Mouse (Mus musculus) ES-E14 (cell line): ENCODE results near the gene Rnf180. TPM values are rescaled to one million over a fixed set of nuclear protein-coding genes. Genes with fewer than 3 reads are reported as not detected.

Experiments
- DNase-seq: peaks from one replicate; pipeline ENCODE4 v3.0.0-alpha.2; 2013; ENCODE audit warnings: low read depth, low spot score
- H3K27ac ChIP-seq: 2 replicates; pipeline ENCODE4 v1.5.1; 2012; ENCODE audit warnings: low read depth, mild to moderate bottlenecking, low read length, moderate library complexity, mixed read lengths; ENCODE audit not compliant: poor library complexity, insufficient read depth, severe bottlenecking
- H3K36me3 ChIP-seq: 2 replicates; pipeline ENCODE4 v1.6.1; 2012; ENCODE audit warnings: mild to moderate bottlenecking, low read length, moderate library complexity, mixed read lengths; ENCODE audit not compliant: control insufficient read depth, poor library complexity, insufficient read depth, severe bottlenecking
- H3K4me1 ChIP-seq, 2 experiments: fragments of 150-350 bp in 1 of 2; sonication (generic) in 1 of 2; 2 replicates each; pipeline ENCODE4 v1.6.1; 2012; ENCODE audit warnings: low read length in 2 of 2, mild to moderate bottlenecking in 1 of 2, mixed read lengths in 1 of 2; ENCODE audit not compliant: control insufficient read depth in 2 of 2, insufficient read depth in 2 of 2, poor library complexity in 1 of 2
- H3K4me3 ChIP-seq, 2 experiments: fragments of 150-350 bp in 1 of 2; sonication (generic) in 1 of 2; 2 replicates each; pipeline ENCODE4 v1.5.1; 2012; ENCODE audit warnings: low read length in 2 of 2, low read depth in 1 of 2, mild to moderate bottlenecking in 1 of 2, mixed read lengths in 1 of 2; ENCODE audit not compliant: insufficient read depth in 1 of 2, poor library complexity in 1 of 2, severe bottlenecking in 1 of 2
- H3K9ac ChIP-seq: 2 replicates; pipeline ENCODE4 v1.6.1; 2012; ENCODE audit warnings: low read depth, mild to moderate bottlenecking, low read length, mixed read lengths; ENCODE audit not compliant: poor library complexity, insufficient read depth, severe bottlenecking
- H3K9me3 ChIP-seq: fragments of 150-350 bp; sonication (generic); 2 replicates; pipeline ENCODE4 v1.6.1; 2012; ENCODE audit warnings: low read depth, mild to moderate bottlenecking, low read length; ENCODE audit not compliant: control insufficient read depth, insufficient read depth
- CHD2 ChIP-seq: IDR thresholded peaks from 2 replicates; pipeline ENCODE4 v1.6.1; 2014; ENCODE audit warnings: mild to moderate bottlenecking, low read depth, low read length, inconsistent platforms
- HCFC1 ChIP-seq: IDR thresholded peaks from 2 replicates; pipeline ENCODE4 v1.6.1; 2012; ENCODE audit warnings: low read length, inconsistent platforms, borderline replicate concordance; ENCODE audit not compliant: insufficient read depth
- MAFK ChIP-seq: IDR thresholded peaks from 2 replicates; pipeline ENCODE4 v1.6.1; 2014; ENCODE audit warnings: mild to moderate bottlenecking, low read depth, low read length, inconsistent platforms; ENCODE audit not compliant: insufficient read depth
- ZC3H11A ChIP-seq: IDR thresholded peaks from 2 replicates; pipeline ENCODE4 v1.6.1; 2012; ENCODE audit warnings: low read depth, mild to moderate bottlenecking, inconsistent platforms, low read length, borderline replicate concordance
- ZNF384 ChIP-seq: IDR thresholded peaks from 2 replicates; pipeline ENCODE4 v1.6.1; 2012; ENCODE audit warnings: low read depth, low read length, inconsistent platforms
- in situ Hi-C, 2 experiments: fragments of 600-800 bp; cut with MboI; formaldehyde crosslinking; loops; one replicate each; pipeline ENCODE4 v1.15.1; 2025; ENCODE audit warnings: low sequenced_read_pairs in 2 of 2, inconsistent platforms in 1 of 2; ENCODE audit not compliant: unreplicated experiment in 2 of 2
- total RNA-seq: library from RNA; depleted of rRNA; stranded (reverse); fragments of 300-350 nt; gene quantifications from 2 replicates; pipeline ENCODE4 v1.2.3, GENCODE M21; 2012

Rnf180 gene
- total RNA-seq, 1 experiment, result 0.76 TPM

DNA sequence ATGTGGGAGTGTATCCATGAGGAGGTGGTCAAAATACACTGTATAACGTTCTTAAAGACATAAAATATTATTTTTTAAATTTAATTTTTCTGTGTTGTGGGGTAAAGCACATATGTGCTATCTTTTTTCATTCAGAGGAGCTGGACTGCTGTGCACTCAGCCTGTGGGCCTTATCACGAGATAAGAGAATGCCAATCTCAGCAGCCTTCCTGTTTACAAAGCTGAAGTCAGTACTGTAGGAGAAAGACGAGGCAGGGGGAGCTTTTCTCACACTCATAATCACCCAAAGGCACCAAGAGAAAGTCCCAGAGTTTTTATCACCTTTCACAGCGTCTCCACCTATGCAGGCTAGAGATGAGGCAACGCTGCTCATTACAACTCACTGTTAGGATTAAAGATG lies 160.2 kb downstream of the Rnf180 start:
- H3K9ac ChIP-seq, result no peak overlapping the region
- TF ChIP-seq ZC3H11A (no peak), MAFK (no peak), HCFC1 (no peak), ZNF384 (no peak), CHD2 (no peak)
- in situ Hi-C loops, result no loop called here

DNA sequence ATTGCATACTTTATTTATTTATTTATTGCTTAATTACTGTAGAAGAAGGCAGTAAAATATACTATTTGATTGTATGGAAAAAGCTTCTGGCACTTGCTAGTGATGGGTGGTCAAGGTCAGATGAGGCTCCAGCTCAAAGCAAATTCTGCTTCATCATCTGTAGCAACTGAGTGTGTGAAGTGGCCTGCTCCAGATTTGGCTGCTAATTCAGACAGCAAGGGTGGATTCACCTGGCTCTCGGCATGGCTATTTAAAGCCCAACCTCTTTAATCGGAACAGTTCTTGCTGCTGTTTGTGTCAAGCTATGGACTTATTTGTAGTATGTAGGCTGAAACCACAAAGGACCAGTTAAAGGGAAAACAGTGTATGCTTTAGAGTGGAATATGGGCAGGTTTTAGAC lies 161.8 kb downstream of the Rnf180 start:
- Histone ChIP-seq H3K9me3 (no peaks in the 10 kb centered on the region), H3K4me3 (no peak overlapping the region), H3K9ac (no peak overlapping the region), H3K36me3 (no peaks in the 10 kb centered on the region), H3K4me1 (no peaks in the 10 kb centered on the region), H3K27ac (no peak overlapping the region)
- in situ Hi-C loops, result no loop called here
- TF ChIP-seq ZNF384 (no peak), HCFC1 (no peak), ZC3H11A (no peak), CHD2 (no peak), MAFK (no peak)
- DNase-seq, result no peak

More for the DNA sequence above, 160.2 kb downstream of the Rnf180 start:
- no peaks in the 10 kb centered on the region for H3K36me3 ChIP-seq
- H3K4me1 ChIP-seq, result no peaks in the 10 kb centered on the region
- no peaks in the 10 kb centered on the region for H3K9me3 ChIP-seq
- DNase-seq, result no peak
- no peak overlapping the region for H3K27ac ChIP-seq
- H3K4me3 ChIP-seq, result no peak overlapping the region

DNA sequence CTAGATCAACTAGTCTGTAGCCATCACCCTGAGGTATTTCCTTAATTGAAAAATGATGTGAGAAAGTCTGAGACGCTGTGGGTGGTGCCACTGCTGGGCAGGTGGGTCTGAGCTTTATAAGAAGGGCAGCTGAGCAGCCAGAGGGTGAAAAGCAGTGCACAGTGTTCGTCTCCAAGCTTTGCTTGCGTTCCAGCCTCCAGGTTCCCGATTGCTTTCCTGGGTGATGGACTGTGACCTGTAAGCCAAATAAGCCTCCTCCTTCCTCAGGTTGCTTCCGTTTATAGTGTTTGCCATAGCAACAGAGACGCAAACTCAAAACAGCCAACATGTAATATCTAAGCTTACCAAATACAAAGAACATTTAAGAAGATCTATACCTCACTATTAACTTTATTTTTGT lies 162.2 kb downstream of the Rnf180 start:
- no peaks in the 10 kb centered on the region for H3K4me1 ChIP-seq
- no peak overlapping the region for H3K4me3 ChIP-seq
- TF ChIP-seq ZC3H11A (no peak), MAFK (no peak), CHD2 (no peak), HCFC1 (no peak), ZNF384 (no peak)
- no peak overlapping the region for H3K27ac ChIP-seq
- H3K9ac ChIP-seq, result no peak overlapping the region
- H3K9me3 ChIP-seq, result no peaks in the 10 kb centered on the region
- DNase-seq, result no peak
- no peaks in the 10 kb centered on the region for H3K36me3 ChIP-seq
- in situ Hi-C loops, result no loop called here

DNA sequence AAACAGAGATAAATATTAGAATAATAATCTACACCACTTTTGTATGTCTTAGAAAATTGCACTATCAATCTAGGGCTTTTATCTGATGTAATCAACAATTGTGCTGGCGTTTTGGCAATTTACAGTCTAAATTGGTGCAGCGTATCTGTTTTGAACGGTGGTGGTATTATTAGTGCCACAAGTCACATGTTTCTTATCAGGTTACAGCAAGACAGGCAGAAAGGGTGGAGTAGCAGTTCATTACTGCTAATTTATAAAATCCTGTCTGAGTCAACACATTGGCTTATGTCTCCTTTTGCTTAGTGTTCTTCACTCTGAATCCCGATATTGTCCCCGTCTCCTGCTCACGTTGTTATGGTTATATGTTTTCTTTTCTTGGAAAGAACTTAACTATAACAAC lies 164.5 kb downstream of the Rnf180 start:
- H3K4me1 ChIP-seq, result no peaks in the 10 kb centered on the region
- in situ Hi-C loops, result no loop called here
- H3K9me3 ChIP-seq, result no peaks in the 10 kb centered on the region
- H3K9ac ChIP-seq, result no peak overlapping the region
- no peaks in the 10 kb centered on the region for H3K36me3 ChIP-seq
- DNase-seq, result no peak
- no peak overlapping the region for H3K27ac ChIP-seq
- H3K4me3 ChIP-seq, result no peak overlapping the region
- TF ChIP-seq MAFK (no peak), HCFC1 (no peak), ZNF384 (no peak), ZC3H11A (no peak), CHD2 (no peak)

DNA sequence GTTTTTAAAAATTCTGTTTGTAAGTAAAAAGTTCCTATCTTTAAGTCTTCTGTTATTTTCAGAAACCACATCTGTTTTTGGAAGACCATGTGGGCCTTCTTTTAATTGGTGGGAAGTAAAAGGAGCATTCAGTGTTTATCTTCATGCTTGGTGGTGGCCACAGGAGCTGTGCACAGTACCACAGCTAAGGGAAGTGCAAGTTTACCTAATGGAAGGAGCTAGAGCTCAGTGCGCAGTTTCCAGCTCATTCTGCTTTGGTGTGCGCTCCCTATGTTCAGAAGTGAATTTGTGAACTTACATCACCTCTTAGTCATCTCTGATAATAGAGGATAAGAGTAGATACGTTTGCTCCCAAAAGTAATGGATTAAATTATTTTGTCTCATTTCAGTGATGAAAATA lies 172.5 kb downstream of the Rnf180 start:
- H3K9me3 ChIP-seq, result no peaks in the 10 kb centered on the region
- no peaks in the 10 kb centered on the region for H3K4me1 ChIP-seq
- no peak overlapping the region for H3K27ac ChIP-seq
- no peak for TF ChIP-seq ZNF384
- H3K36me3 ChIP-seq, result no peaks in the 10 kb centered on the region
- in situ Hi-C loops, result no loop called here
- DNase-seq, result no peak
- no peak overlapping the region for H3K4me3 ChIP-seq
- H3K9ac ChIP-seq, result no peak overlapping the region
